Mouse (Mus musculus) liver, embryonic 16.5 days (tissue): ENCODE data around the gene Exoc6. TPM values are rescaled to one million over a fixed set of nuclear protein-coding genes. Genes with fewer than 3 reads are reported as not detected.

ENCODE experiments used
- ATAC-seq: fragments of 200-750 bp; cut with Nextera tagmentation; 2 replicates; pipeline ENCODE4 v1.8.0; 2017; ENCODE audit warnings: low read depth, mild to moderate bottlenecking, moderate number of reproducible peaks, moderate library complexity
- H3K27ac ChIP-seq: fragments of 300-500 bp; sonication (generic); 2 replicates; pipeline ENCODE4 v1.5.1; 2014; ENCODE audit warnings: mild to moderate bottlenecking, low read length
- H3K27me3 ChIP-seq: fragments of 300-500 bp; sonication (generic); 2 replicates; pipeline ENCODE4 v1.6.1; 2014; ENCODE audit warnings: low read depth, low read length, mixed read lengths; ENCODE audit not compliant: control insufficient read depth, insufficient read depth
- H3K36me3 ChIP-seq: fragments of 300-500 bp; sonication (generic); 2 replicates; pipeline ENCODE4 v1.6.1; 2014; ENCODE audit warnings: mild to moderate bottlenecking; ENCODE audit not compliant: control insufficient read depth, insufficient read depth
- H3K4me1 ChIP-seq: fragments of 300-500 bp; sonication (generic); 2 replicates; pipeline ENCODE4 v1.6.1; 2014; ENCODE audit warnings: low read depth, low read length, mixed read lengths; ENCODE audit not compliant: control insufficient read depth
- H3K4me2 ChIP-seq: fragments of 300-500 bp; sonication (generic); 2 replicates; pipeline ENCODE4 v1.6.1; 2014; ENCODE audit warnings: low read depth, low read length, mixed read lengths
- H3K4me3 ChIP-seq: fragments of 300-500 bp; sonication (generic); 2 replicates; pipeline ENCODE4 v1.5.1; 2014; ENCODE audit warnings: low read depth, mild to moderate bottlenecking, low read length
- H3K9ac ChIP-seq: fragments of 300-500 bp; sonication (generic); 2 replicates; pipeline ENCODE4 v1.6.1; 2014; ENCODE audit warnings: low read depth, low read length
- H3K9me3 ChIP-seq: fragments of 300-500 bp; sonication (generic); replicated peaks from 2 replicates; pipeline ENCODE4 v1.6.1; 2016; ENCODE audit warnings: low read length; ENCODE audit not compliant: control insufficient read depth
- WGBS: fragments of 180-500 bp; shearing (Covaris S2); extraction: QIAGEN DNeasy Blood & Tissue Kit; methylation state at CpG from one replicate; pipeline ENCODE4 v1.1.7; 2014; ENCODE audit not compliant: insufficient replicate concordance; 5-methylcytosine and 5-hydroxymethylcytosine counted together
- polyA plus RNA-seq: library from polyadenylated mRNA; unstranded; fragments of >200 nt; fragmentation: Nextera tagmentation; extraction: Ambion mirVana; gene quantifications from 2 replicates; pipeline ENCODE4 v1.2.1, GENCODE M21; 2015

The Exoc6 gene
- polyA plus RNA-seq, 1 experiment from 2014 or later, result 25.7 TPM

DNA sequence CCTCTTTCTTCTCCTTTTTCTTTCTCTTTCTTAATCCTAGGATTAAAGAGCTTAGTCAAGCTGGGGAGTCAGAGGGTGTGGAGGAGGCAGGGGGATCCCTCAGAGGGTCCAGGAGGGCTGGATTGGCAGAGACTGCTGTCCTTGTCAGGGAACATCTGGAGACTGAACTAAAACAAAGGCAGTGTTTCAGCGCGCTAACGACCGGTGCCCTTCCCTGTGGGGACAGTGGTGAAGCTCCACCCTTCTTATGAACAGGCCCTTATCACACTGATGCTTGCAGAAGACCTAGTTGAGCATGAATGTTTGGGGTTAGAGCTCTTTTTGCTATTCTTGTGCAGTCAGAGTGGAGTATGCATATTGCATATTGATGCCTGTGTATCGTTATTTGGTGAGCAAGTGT, 103.8 kb downstream of the Exoc6 start:
- Histone ChIP-seq H3K4me2 (no peak overlapping the region), H3K4me3 (no peak overlapping the region), H3K9ac (no peak overlapping the region), H3K36me3 (no peaks in the 10 kb centered on the region), H3K27ac (no peak overlapping the region), H3K9me3 (no peaks in the 10 kb centered on the region), H3K4me1 (no peaks in the 10 kb centered on the region), H3K27me3 (no peaks in the 10 kb centered on the region)
- ATAC-seq, result peak; percentile 43; the same call in 1 of the 2 replicates
- whole genome bisulfite sequencing, result 25% methylated on average over 5 of the region's 5 CpGs

DNA sequence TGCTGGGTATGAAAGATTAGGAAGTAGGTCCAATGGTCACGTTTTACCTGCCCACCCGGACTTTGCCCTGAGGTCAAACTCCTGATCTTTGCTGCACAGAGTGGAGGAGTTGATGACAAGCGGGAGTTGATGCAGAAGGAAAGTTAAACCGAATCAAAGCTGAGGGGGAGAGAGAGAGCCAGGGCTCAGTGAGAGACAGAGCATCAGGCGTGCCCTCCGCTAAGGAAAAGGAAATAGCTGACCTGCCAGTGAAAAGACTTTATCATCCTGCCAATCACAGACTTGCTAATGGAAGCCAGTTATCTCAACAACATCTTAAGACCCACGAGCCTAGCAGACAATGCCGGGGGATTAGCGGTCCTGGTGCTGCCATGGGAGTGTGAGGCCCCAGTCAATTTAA, 106.2 kb downstream of the Exoc6 start:
- ATAC-seq, result no peak
- WGBS, result 55% methylated on average over 9 of the region's 9 CpGs
- H3K4me1 ChIP-seq, result no peaks in the 10 kb centered on the region
- H3K27me3 ChIP-seq, result no peaks in the 10 kb centered on the region
- no peak overlapping the region for H3K9ac ChIP-seq
- no peak overlapping the region for H3K4me3 ChIP-seq
- H3K27ac ChIP-seq, result no peak overlapping the region
- no peaks in the 10 kb centered on the region for H3K9me3 ChIP-seq
- H3K4me2 ChIP-seq, result no peak overlapping the region
- peaks cover 2% of the 10 kb centered on the region; the same call in 1 of the 2 replicates for H3K36me3 ChIP-seq

DNA sequence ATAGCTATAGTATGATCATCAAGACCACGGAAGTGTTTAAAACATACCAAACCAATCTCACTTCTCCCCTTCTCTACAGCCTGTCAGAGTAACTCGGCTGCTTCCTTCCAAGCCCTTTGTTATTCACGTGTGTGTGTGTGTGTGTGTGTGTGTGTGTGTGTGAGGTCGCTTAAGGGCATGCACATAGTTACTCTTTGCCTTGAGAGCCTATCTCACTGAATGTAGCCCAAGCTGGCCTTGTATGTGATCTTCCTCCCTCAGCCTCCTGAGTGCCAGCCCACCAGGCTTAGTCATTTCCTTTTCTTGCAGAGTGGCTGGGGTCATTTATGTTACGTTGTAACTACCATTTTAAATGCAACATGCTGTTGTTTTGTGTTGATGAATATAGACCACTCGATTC, 115.0 kb downstream of the Exoc6 start:
- 47% methylated on average over 6 of the region's 6 CpGs for WGBS
- Histone ChIP-seq H3K27me3 (no peaks in the 10 kb centered on the region), H3K4me3 (no peak overlapping the region)

DNA sequence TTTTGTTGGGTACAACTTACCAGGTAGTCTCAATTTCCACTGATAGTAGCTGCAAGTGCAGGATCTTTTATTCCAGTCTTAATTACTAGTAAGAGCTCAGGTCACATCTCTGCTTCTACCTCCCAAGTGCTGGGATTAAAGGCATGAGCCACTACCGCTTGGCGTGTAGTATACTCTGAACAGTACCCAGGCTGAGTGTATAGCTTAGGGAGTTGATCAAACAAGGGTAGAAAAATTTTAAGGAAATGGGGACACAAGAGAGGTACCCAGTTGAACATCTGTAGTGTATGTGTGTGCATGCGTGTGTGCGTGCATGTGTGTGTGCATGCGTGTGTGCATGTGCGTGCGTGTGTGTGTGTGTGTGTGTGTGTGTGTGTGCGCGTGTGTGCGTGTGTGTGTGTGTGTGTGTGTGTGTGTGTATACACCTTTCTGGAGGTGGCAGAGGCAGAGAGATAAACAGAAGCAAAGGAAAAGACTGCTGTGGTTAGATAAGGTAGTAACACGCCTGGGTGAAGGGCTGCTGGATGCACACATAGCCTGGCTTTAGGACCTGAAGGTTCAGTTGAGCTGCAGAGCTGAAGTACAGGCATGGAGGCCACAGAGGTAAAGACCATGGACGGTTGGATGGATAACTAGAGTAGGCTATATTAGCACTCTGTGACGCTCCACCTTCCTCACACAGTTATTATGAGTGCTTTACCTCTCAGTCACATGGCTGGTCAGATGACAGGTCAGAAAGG, 117.8 kb downstream of the Exoc6 start:
- no peaks in the 10 kb centered on the region for H3K9me3 ChIP-seq
- peak overlapping the region; percentile 44 for H3K4me2 ChIP-seq
- no peak overlapping the region for H3K9ac ChIP-seq
- H3K27me3 ChIP-seq, result no peaks in the 10 kb centered on the region
- H3K4me3 ChIP-seq, result no peak overlapping the region
- H3K4me1 ChIP-seq, result peaks cover 17% of the 10 kb centered on the region
- peak; percentile 95 for ATAC-seq
- peak overlapping the region; percentile 61 for H3K27ac ChIP-seq
- 26% methylated on average over 13 of the region's 13 CpGs for WGBS
- no peaks in the 10 kb centered on the region for H3K36me3 ChIP-seq

More for the DNA sequence above, 115.0 kb downstream of the Exoc6 start:
- Histone ChIP-seq H3K27ac (no peak overlapping the region), H3K4me2 (no peak overlapping the region), H3K9ac (no peak overlapping the region), H3K36me3 (peaks cover under 1% of the 10 kb centered on the region; the same call in 1 of the 2 replicates), H3K4me1 (peaks cover 17% of the 10 kb centered on the region), H3K9me3 (no peaks in the 10 kb centered on the region)
- no peak for ATAC-seq

DNA sequence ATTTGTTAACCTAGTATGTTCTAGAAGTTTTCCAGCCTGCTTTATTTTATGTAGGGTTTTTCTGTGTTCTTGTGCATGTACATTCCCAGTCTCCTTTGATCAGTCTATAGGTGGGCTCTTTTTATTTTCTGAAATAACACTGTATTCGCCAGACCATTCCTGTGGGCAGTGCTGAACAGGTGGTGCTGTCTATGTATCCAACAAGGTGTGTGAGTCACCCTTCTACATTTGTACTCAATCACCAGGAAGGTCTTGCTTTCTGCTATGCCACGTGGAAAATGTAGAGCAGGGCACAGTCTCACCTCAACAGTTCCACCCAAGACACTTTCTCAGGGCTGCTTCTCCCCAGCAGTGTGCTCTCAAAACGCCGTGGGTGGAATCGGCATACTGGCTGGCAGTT, 118.4 kb downstream of the Exoc6 start:
- H3K36me3 ChIP-seq, result no peaks in the 10 kb centered on the region
- no peak overlapping the region for H3K9ac ChIP-seq
- H3K9me3 ChIP-seq, result no peaks in the 10 kb centered on the region
- H3K4me1 ChIP-seq, result peaks cover 17% of the 10 kb centered on the region
- H3K27ac ChIP-seq, result peak overlapping the region; percentile 50; the same call in 1 of the 2 replicates
- WGBS, result 76% methylated on average over 5 of the region's 5 CpGs
- H3K4me3 ChIP-seq, result no peak overlapping the region
- peak overlapping the region; percentile 44 for H3K4me2 ChIP-seq
- no peaks in the 10 kb centered on the region for H3K27me3 ChIP-seq
- no peak for ATAC-seq

DNA sequence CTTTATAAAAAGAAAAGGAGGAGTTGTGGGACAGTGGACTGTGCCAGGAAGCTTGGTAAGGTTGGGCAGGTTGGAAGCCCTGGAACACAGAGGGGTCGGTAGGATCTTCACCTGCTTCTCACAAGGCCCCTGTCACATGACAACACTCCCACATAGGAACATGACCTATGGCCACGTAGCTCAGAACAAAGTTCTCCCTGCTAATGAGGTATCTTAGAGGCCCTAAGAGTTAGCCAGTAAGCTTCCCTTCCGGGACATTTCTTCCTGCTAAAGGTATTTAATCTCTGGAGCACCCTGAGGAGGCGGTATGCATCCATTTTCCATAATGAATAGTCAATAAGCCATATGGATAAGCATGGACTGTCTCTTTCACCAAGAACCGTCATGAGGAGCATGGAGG, 119.3 kb downstream of the Exoc6 start:
- no peak overlapping the region for H3K4me3 ChIP-seq
- no peak overlapping the region for H3K9ac ChIP-seq
- H3K4me2 ChIP-seq, result no peak overlapping the region
- WGBS, result 82% methylated on average over 5 of the region's 5 CpGs
- H3K9me3 ChIP-seq, result no peaks in the 10 kb centered on the region
- H3K36me3 ChIP-seq, result no peaks in the 10 kb centered on the region
- H3K4me1 ChIP-seq, result peaks cover 17% of the 10 kb centered on the region
- H3K27me3 ChIP-seq, result no peaks in the 10 kb centered on the region
- no peak overlapping the region for H3K27ac ChIP-seq
- ATAC-seq, result no peak

DNA sequence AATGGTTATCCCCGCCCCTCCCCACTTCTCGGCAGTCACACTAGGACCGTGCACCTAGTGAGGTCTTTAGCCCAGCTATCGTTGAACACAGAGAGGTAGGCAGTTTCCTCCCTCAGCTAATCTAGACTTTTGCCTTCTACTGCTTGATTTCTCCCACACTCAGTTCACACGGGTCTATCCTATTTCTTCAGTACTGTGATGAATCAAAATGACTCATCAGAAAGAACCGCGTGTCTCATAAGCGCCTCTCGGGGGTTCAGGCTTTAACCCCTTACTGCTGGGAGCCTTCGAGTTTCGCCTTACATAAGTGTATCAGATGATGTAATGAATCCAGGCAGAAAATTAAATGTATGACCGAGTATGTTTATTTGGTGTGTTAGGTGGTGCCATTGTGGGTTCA, 123.2 kb downstream of the Exoc6 start:
- Histone ChIP-seq H3K9me3 (no peaks in the 10 kb centered on the region), H3K27ac (no peak overlapping the region), H3K4me1 (peaks cover 5% of the 10 kb centered on the region), H3K36me3 (no peaks in the 10 kb centered on the region), H3K9ac (no peak overlapping the region), H3K4me2 (no peak overlapping the region), H3K4me3 (no peak overlapping the region), H3K27me3 (no peaks in the 10 kb centered on the region)
- WGBS, result 43% methylated on average over 12 of the region's 12 CpGs
- ATAC-seq, result no peak

DNA sequence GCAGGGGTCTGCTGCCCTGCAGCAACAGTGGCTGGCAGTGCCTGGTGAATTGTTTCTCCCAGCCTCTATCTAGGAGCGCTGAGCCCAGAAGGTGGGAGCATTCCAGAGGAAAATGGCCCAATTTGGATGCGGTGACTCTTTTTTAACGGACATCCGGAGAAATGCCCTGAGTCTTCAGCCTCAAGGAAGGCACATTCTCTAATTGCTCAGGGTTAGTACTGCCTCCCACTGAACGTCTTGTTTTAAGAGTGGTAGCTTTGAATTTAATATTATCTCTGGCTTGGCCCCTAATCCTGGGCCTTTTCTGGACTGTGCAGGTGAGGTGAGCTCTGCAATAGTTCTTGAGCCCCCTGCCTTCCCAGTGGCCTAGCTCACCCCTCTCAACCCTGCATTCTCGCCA, 135.1 kb downstream of the Exoc6 start, which contains the start of gene Cyp26c1:
Gene Cyp26c1 (plus strand): TSS at position 301 of the 400 bp plus-strand sequence.
- H3K4me3 ChIP-seq, result no peak within 1 kb of the TSS
- H3K36me3 ChIP-seq, result peaks cover 5% of the 10 kb centered on the region
- H3K27me3 ChIP-seq, result peaks cover 23% of the 10 kb centered on the region
- H3K9ac ChIP-seq, result no peak within 1 kb of the TSS
- no peaks in the 10 kb centered on the region for H3K4me1 ChIP-seq
- H3K9me3 ChIP-seq, result no peaks in the 10 kb centered on the region
- no peak within 1 kb of the TSS for H3K27ac ChIP-seq
- no peak for ATAC-seq
- H3K4me2 ChIP-seq, result no peak within 1 kb of the TSS
- 71% methylated on average over 6 of the region's 6 CpGs for WGBS

DNA sequence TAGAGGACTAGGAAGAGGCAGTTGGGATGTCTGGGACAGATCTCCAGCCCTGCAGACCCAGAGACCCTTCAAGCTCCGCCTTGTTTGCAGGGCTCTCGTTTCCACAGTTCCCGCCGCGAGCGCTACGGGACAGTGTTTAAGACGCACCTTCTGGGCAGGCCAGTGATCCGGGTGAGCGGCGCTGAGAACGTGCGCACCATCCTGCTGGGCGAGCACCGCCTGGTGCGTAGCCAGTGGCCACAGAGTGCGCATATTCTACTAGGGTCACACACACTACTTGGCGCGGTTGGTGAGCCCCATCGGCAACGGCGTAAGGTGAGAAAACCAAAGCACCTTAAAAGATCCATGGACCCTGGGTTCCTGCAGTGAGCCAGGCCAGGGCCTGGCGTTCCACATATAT, 136.1 kb downstream of the Exoc6 start:
- H3K4me1 ChIP-seq, result no peaks in the 10 kb centered on the region
- H3K9me3 ChIP-seq, result no peaks in the 10 kb centered on the region
- H3K9ac ChIP-seq, result no peak overlapping the region
- H3K4me3 ChIP-seq, result no peak overlapping the region
- no peak overlapping the region for H3K4me2 ChIP-seq
- 61% methylated on average over 23 of the region's 23 CpGs for WGBS
- no peak for ATAC-seq
- peaks cover 5% of the 10 kb centered on the region for H3K36me3 ChIP-seq
- H3K27me3 ChIP-seq, result peaks cover 34% of the 10 kb centered on the region
- no peak overlapping the region for H3K27ac ChIP-seq
